Mouse (Mus musculus) midbrain, embryonic 10.5 days (tissue): ENCODE data around the gene Hmgxb4. TPM values are rescaled to one million over a fixed set of nuclear protein-coding genes. Genes with fewer than 3 reads are reported as not detected.
"Not testable (repeated sequence)": the region's sequence is repeated elsewhere in the genome, so short reads cannot be mapped to it uniquely, and the experiment has no call there.

Source experiments
- DNase-seq: peaks from one replicate; pipeline ENCODE4 v3.0.0-alpha.2; 2017; ENCODE audit warnings: low spot score
- H3K27ac ChIP-seq: fragments of 300-500 bp; sonication (generic); replicated peaks from 2 replicates; pipeline ENCODE4 v1.5.1; 2016; ENCODE audit warnings: mild to moderate bottlenecking
- H3K27me3 ChIP-seq: fragments of 300-500 bp; sonication (generic); 2 replicates; pipeline ENCODE4 v1.6.1; 2016; ENCODE audit warnings: low read depth, mild to moderate bottlenecking; ENCODE audit not compliant: poor library complexity, severe bottlenecking
- H3K36me3 ChIP-seq: fragments of 300-500 bp; sonication (generic); 2 replicates; pipeline ENCODE4 v1.6.1; 2016; ENCODE audit warnings: mild to moderate bottlenecking, moderate library complexity
- H3K4me1 ChIP-seq: fragments of 300-500 bp; sonication (generic); 2 replicates; pipeline ENCODE4 v1.6.1; 2016
- H3K4me3 ChIP-seq: fragments of 300-500 bp; sonication (generic); 2 replicates; pipeline ENCODE4 v1.5.1; 2016; ENCODE audit warnings: mild to moderate bottlenecking, moderate library complexity
- H3K9me3 ChIP-seq: fragments of 300-500 bp; sonication (generic); replicated peaks from 2 replicates; pipeline ENCODE4 v1.6.1; 2016; ENCODE audit warnings: mild to moderate bottlenecking
- WGBS: fragments of 180-500 bp; shearing (Covaris S2); methylation state at CpG from one replicate; pipeline ENCODE4 v1.1.7; 2016; 5-methylcytosine and 5-hydroxymethylcytosine counted together
- polyA plus RNA-seq: library from polyadenylated mRNA; unstranded; fragments of >200 nt; fragmentation: Nextera tagmentation; extraction: Ambion mirVana; gene quantifications from 2 replicates; pipeline ENCODE4 v1.2.1, GENCODE M21; 2016

The Hmgxb4 gene
- 39.1 and 45.6 TPM in 2 replicates for polyA plus RNA-seq

DNA sequence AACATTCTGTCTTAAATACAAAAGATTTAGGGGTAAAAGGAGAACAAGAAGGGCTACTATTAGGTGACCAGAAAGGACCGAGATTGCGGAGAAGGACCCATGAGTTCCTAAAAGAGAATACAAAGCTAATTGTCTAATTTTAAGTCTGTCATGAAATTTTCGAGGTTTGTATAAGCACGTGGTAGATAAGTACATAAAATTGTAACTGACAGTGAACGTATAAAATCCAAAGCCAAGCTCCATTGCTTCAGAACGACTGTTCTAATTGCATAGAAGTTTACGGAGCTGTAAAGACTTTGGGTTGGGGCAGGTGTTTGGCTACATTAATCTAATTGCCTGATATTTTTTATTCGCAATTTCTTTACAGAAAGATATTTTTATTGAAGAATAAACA lies at the start of gene Hmgxb4:
Gene Hmgxb4, plus strand, starts transcription at position 276 of the 394 bp plus-strand sequence.
- Histone ChIP-seq H3K27ac (peak within 1 kb of the TSS; percentile 100), H3K4me1 (peaks cover 16% of the 10 kb centered on the region)
- 18% methylated on average over 8 of the region's 8 CpGs for WGBS

DNA sequence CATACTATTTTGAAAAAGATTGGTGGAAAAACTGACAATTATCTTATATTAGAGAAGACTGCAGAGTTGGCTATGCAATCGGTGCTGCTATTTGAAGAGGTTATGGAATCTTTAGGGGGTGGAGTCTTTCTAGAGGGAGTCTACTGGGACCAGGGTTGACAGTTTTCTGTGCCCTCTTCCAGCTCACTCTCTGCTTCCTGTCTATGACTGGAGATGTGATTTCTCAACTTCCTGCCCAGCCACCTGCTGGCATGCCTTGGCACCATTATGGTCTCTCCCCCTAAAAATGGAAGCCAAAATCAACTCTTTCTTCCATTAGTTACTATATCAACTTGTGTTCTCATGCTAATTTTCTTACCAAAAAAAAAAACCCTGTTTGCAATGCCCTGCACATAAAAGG lies 43.7 kb upstream of the Hmgxb4 start:
- no peak for DNase-seq
- H3K27ac ChIP-seq = no peak overlapping the region
- no peaks in the 10 kb centered on the region for H3K4me1 ChIP-seq
- 81% methylated on average over 1 of the region's 1 CpGs for WGBS
- H3K9me3 ChIP-seq = no peaks in the 10 kb centered on the region
- H3K4me3 ChIP-seq = no peak overlapping the region
- H3K27me3 ChIP-seq = no peaks in the 10 kb centered on the region
- H3K36me3 ChIP-seq = no peaks in the 10 kb centered on the region

More for the DNA sequence above, at the start of gene Hmgxb4:
- Histone ChIP-seq H3K27me3 (peaks cover 13% of the 10 kb centered on the region), H3K4me3 (peak within 1 kb of the TSS; percentile 92), H3K36me3 (peaks cover 7% of the 10 kb centered on the region), H3K9me3 (no peaks in the 10 kb centered on the region)
- no peak for DNase-seq

DNA sequence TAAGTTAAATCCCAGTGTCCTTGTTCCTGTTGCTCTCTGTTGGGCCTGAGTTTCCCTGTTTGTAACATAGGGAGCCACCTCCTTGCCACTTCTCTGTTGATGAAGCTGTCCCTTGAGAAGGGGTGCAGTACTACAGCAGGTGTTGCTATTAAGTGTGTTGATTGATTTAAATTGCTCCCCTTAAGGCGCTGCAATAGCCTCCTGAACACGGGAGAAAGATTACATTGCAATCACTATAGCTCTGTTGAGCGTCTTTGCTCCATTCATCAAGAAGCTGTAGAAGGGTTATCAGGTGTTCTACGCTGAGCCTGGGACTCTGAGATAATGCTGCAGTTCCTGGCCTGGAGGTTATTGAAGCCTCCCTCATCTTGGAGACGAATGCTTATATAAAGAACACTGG lies 29.2 kb upstream of the Hmgxb4 start:
- Histone ChIP-seq H3K27ac (no peak overlapping the region), H3K4me1 (no peaks in the 10 kb centered on the region), H3K9me3 (no peaks in the 10 kb centered on the region), H3K27me3 (no peaks in the 10 kb centered on the region), H3K36me3 (no peaks in the 10 kb centered on the region), H3K4me3 (no peak overlapping the region)
- WGBS = 89% methylated on average over 5 of the region's 5 CpGs
- no peak for DNase-seq

DNA sequence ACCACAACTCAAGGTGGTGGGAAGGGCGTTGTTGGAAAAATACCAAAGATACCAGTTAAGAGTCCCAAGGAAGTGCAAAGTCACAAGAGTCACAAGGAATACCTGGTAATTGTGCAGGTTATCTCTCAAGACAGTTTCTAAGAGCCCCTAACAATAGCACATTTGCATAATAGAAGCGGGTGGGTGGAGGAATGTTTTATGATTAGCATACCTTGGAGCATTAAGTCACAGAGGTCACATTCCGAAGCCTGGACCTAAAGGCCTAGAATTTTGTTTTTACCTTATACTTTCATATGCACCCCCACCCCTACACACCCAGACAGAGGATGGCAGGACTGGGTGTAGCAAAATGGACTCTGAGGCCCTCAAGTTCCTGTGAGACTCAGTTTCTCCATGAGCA lies 22.9 kb upstream of the Hmgxb4 start:
- not testable (repeated sequence) for DNase-seq, H3K27me3 ChIP-seq, H3K27ac ChIP-seq, H3K36me3 ChIP-seq, H3K9me3 ChIP-seq, H3K4me1 ChIP-seq, H3K4me3 ChIP-seq
- 83% methylated on average over 3 of the region's 3 CpGs for WGBS

DNA sequence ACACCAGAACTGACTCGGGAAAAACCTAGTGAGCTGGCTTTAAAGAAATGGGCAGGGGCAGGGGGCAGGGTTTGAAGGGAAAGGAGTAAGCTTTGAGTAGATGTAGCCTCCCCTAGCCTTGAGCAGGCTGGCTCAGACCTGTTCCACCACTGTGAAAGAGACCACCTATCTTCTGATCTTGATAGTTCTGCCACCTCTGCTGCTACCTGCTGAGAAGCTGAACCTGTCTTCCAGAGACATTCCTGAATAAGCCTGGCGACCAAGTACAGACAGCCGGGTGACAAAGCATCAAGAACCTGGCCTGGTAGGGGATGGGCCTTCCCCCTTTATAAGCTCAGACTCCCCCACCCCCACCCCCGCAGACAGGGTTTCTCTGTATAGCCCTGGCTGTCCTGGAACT lies 21.5 kb upstream of the Hmgxb4 start:
- Histone ChIP-seq H3K4me1 (no peaks in the 10 kb centered on the region), H3K9me3 (no peaks in the 10 kb centered on the region), H3K36me3 (no peaks in the 10 kb centered on the region), H3K27me3 (no peaks in the 10 kb centered on the region), H3K4me3 (no peak overlapping the region), H3K27ac (no peak overlapping the region)
- WGBS = 79% methylated on average over 4 of the region's 4 CpGs
- DNase-seq = no peak

DNA sequence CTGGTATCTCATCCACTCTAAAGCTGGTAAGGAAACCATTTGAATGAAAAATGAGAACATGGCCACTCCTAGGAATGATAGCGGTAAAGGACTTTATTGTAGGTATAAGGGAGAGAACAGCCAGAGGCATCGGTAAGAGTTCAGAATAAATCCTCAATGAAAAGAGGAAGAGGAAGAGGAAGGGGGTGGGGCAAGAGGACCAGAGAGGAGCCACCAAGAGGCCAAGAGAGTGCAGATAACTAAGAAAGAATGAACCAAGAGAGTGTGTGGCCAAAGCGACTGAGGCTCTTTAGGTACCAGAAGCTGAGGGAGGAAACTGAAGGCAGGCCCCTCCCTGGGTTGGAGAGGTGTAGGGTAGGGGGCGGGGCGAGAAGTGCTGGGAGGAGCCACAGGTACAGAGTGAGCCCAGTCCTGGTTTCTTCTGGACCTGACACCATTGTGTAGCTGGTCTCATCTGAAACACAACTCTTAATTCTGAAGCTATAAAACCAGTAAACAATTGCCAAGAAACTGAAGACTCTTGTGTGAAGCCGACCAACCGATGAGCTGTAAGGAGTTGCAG lies 20.8 kb upstream of the Hmgxb4 start:
- WGBS = 81% methylated on average over 7 of the region's 7 CpGs
- Histone ChIP-seq H3K27ac (no peak overlapping the region), H3K36me3 (no peaks in the 10 kb centered on the region), H3K9me3 (no peaks in the 10 kb centered on the region), H3K4me3 (no peak overlapping the region), H3K27me3 (no peaks in the 10 kb centered on the region), H3K4me1 (no peaks in the 10 kb centered on the region)
- DNase-seq = no peak

DNA sequence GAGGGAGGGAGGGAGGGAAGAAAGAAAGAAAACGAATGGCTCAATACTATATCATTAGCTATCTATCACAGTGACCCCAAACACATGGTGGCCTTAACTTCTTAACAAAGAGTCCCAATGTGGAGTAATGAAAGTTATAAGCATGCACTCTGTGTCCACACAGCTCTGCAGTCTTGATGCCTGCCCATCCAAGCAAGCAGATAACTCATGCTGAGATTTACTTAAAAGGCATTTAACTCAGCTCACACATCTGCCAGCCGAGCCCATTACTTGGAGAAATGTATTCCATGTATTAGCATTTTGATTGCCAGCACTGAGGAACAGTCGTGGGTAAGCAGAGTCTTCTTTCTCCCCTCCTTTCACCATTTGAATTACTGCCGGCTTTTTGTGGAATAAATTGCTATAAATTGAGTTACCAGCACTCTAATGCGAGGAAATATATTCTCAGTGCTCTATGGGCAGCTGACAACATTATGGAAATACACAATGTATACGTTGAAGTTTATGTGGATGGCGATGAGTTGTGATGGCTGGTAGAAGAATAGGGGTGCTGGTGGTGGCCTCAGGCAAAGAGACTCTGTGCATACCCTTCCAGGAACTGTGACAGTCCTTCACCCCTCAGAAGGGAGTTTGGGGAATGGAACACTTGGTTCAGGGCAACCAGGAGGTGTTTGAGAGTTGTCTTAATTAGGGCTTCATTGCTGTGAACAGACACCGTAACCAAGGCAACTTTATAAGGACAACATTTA lies 19.9 kb upstream of the Hmgxb4 start:
- Histone ChIP-seq H3K36me3 (no peaks in the 10 kb centered on the region), H3K4me3 (no peak overlapping the region), H3K9me3 (no peaks in the 10 kb centered on the region), H3K27me3 (no peaks in the 10 kb centered on the region), H3K4me1 (no peaks in the 10 kb centered on the region), H3K27ac (no peak overlapping the region)
- no peak for DNase-seq
- 84% methylated on average over 8 of the region's 8 CpGs for WGBS

DNA sequence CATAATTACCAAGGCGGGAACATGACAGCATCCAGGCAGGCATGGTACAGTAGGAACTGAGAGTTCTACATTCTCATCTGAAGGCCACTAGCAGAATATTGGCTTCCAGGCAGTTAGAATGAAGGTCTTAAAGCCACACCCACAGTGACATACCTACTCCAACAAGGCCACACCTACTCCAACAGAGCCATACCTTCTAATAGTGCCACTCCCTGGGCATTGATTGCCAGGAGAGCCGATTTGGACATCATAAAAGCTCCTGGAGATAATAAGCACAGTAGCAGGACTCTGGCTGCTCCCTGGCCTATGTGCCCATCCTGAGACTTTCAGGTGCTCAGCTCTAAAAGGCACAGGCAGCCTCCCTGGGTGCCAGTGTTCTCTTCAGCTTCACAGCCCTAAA lies 19.3 kb upstream of the Hmgxb4 start:
- WGBS = 84% methylated on average over 2 of the region's 2 CpGs
- Histone ChIP-seq H3K27ac (no peak overlapping the region), H3K9me3 (no peaks in the 10 kb centered on the region)

DNA sequence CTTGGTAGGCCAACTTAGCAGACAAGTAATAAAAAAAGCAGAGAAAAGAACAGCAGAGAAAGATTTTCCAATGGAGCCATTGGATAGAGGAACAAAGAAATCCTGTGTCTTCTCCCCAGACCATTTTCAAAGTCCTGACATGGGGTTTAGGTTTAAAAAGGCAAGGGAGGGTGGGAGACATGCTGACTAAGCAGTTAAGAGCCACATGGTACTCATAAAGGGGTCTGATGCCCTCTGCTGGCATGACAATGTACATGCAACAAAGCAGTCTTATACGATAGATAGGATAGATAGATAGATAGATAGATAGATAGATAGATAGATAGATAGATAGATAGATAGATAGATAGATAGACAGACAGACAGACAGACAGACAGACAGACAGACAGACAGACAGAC lies 15.7 kb upstream of the Hmgxb4 start:
- Histone ChIP-seq H3K4me3 (no peak overlapping the region), H3K9me3 (no peaks in the 10 kb centered on the region), H3K27me3 (no peaks in the 10 kb centered on the region), H3K4me1 (no peaks in the 10 kb centered on the region), H3K36me3 (no peaks in the 10 kb centered on the region), H3K27ac (no peak overlapping the region)
- 86% methylated on average over 1 of the region's 1 CpGs for WGBS
- peak; percentile 19 for DNase-seq

More for the DNA sequence above, 19.3 kb upstream of the Hmgxb4 start:
- no peak for DNase-seq
- no peaks in the 10 kb centered on the region for H3K27me3 ChIP-seq
- no peaks in the 10 kb centered on the region for H3K36me3 ChIP-seq
- H3K4me1 ChIP-seq = no peaks in the 10 kb centered on the region
- no peak overlapping the region for H3K4me3 ChIP-seq

DNA sequence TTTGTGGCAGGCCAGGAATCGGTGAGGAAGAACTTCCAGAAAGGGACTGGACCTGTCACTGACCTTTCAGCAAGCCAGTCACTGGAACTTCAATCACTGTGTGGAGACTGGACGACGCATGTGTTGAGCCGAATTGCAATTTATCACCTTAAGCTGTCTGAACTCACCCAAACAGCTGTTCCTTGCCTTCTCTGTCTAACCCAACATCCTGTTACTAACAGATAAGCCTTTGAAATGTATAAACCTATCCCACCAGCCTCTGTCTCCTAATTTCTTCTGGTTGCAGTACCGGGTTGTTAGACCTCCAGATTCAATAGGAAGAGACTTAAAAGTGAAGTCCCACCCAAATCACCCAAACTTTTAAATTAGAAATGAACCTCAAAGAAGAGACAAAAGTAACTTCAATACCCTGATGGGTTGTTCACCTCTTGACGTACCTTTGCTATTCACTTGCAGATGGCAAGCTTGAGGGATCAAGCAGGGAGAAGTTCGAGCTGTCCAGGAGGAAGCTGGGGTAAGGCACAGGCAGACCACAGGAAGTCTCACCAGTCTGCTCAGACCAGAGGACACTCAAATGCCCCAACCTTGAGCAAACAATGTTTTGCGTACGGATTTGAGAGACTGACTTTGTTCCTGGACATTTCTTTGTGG lies 13.0 kb upstream of the Hmgxb4 start:
- H3K4me3 ChIP-seq = no peak overlapping the region
- H3K36me3 ChIP-seq = no peaks in the 10 kb centered on the region
- H3K27me3 ChIP-seq = no peaks in the 10 kb centered on the region
- no peaks in the 10 kb centered on the region for H3K4me1 ChIP-seq
- WGBS = 74% methylated on average over 9 of the region's 9 CpGs
- H3K9me3 ChIP-seq = no peaks in the 10 kb centered on the region
- no peak overlapping the region for H3K27ac ChIP-seq
- DNase-seq = no peak

DNA sequence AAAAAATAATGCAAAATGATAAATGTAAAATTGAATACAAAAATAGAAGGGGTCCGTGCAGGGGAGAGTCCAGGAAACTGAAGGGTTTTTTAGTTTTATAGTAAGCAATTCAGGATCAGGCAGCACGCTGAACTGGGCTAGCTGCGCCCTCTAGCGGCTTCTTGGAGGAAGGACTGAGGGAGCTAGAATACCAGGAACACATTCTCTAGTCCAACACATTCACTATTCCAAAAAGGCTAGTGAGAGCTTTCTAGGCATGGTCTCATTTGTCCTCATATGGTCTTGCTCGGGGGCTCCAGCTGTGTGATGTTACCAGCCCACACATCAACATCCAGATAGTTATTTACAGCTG lies 12.5 kb upstream of the Hmgxb4 start:
- H3K27ac ChIP-seq = no peak overlapping the region
- DNase-seq = peak; percentile 61
- H3K27me3 ChIP-seq = no peaks in the 10 kb centered on the region
- no peaks in the 10 kb centered on the region for H3K36me3 ChIP-seq
- no peaks in the 10 kb centered on the region for H3K9me3 ChIP-seq
- H3K4me3 ChIP-seq = no peak overlapping the region
- 7% methylated on average over 5 of the region's 5 CpGs for WGBS
- H3K4me1 ChIP-seq = no peaks in the 10 kb centered on the region

DNA sequence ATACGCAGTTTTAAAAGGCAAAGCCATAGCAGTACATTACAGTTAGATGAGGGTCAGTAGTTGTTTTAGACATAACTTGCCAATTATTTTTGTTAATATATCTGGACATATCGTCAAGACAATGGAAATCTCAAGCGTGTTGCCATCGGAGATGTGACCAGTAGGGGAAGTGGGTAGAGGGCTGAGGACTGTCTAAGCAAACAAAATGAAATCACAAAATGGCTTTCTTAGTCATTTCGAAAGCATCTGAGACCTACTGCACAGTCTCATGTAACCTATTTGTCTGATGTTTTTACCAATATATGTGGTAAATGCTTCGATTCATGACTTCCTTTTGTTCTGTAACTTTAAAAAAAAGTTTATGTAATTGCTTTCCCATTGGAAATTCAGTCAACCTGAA lies 11.3 kb upstream of the Hmgxb4 start:
- DNase-seq = no peak
- Histone ChIP-seq H3K27me3 (no peaks in the 10 kb centered on the region), H3K4me1 (no peaks in the 10 kb centered on the region), H3K9me3 (no peaks in the 10 kb centered on the region), H3K36me3 (no peaks in the 10 kb centered on the region), H3K27ac (no peak overlapping the region), H3K4me3 (no peak overlapping the region)
- 92% methylated on average over 6 of the region's 6 CpGs for WGBS

DNA sequence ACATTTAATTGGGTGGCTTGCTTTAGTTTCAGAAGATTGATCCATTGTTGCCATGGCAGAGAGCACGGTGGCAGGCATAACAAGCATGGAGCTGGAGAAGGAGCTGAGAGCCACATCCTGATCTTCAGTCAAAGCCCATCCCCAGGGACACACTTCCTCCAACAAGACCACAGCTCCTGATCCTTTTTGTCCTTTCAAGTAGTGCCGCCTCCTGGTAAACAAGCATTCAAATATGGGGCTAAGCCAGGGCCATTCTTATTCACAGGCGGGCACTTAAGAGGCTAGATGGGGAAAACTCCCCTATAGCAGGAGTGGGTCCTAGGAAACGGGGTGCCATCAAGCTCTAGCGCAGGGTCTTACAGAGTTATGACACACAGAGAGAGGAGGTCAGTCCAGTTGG lies 5.7 kb upstream of the Hmgxb4 start:
- no peak for DNase-seq
- no peak overlapping the region for H3K4me3 ChIP-seq
- H3K9me3 ChIP-seq = no peaks in the 10 kb centered on the region
- H3K36me3 ChIP-seq = no peaks in the 10 kb centered on the region
- H3K27me3 ChIP-seq = peaks cover 11% of the 10 kb centered on the region
- 87% methylated on average over 5 of the region's 5 CpGs for WGBS
- peaks cover 6% of the 10 kb centered on the region for H3K4me1 ChIP-seq
- H3K27ac ChIP-seq = no peak overlapping the region
